Mouse (Mus musculus) testis, adult 2 months (tissue): Measurements from ENCODE around the gene Vsig10.

Source experiments
- CTCF ChIP-seq: fragments of 200-500 bp; IDR thresholded peaks from 2 replicates; pipeline ENCODE4 v1.5.1; 2012; ENCODE audit warnings: low read depth, mild to moderate bottlenecking, inconsistent platforms, low read length, moderate library complexity; ENCODE audit not compliant: control insufficient read depth, insufficient read depth, insufficient replicate concordance
- POLR2A ChIP-seq: fragments of 200-500 bp; IDR thresholded peaks from 2 replicates; pipeline ENCODE4 v1.6.1; 2012; ENCODE audit warnings: low read depth, mild to moderate bottlenecking, inconsistent platforms, low read length, moderate library complexity; ENCODE audit not compliant: control insufficient read depth

DNA sequence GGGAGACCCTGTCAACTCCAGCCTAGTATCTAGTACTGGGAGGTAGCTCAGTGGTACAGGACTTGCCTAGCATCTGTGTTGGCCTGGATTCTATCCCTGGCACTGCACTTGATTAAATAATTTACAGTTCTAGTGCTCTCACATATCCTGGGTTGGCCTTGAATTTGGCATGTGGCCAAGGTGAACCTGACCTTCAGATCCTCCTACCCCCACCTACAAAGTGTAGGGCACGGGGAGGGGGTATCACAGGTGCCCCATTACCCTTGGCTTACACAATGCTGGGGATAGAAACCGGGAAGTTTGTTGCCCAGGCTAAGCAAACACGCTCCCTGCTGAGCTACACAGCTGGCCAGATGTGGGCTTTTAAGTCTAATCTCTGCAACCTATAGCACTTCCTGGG lies 16.0 kb upstream of the Vsig10 start:
- no peak for TF ChIP-seq POLR2A
- no peak for TF ChIP-seq CTCF
